Mouse (Mus musculus) heart, adult 8-10 months (tissue): ENCODE measurements around the gene Acadm. TPM values are rescaled to one million over a fixed set of nuclear protein-coding genes. Genes with fewer than 3 reads are reported as not detected.
A peak's percentile ranks its signal among the peaks of the same experiment; 100 is the strongest.

Experiments
- DNase-seq: peaks from one replicate; pipeline ENCODE4 v3.0.0; 2022; ENCODE audit warnings: low spot score
- total RNA-seq, 4 experiments: library from RNA; stranded (reverse); gene quantifications; 2 replicates each; pipeline ENCODE4 v1.2.4; 2022

Acadm gene
- 1,000 to 10,000 TPM; 1,199 to 1,642 (median 1,432) TPM for total RNA-seq

- peak; percentile 98 for DNase-seq
These were observed at the start of gene Acadm for GRCm38 (mm10) chr3:153944335-153944990. Gene Acadm, minus strand, starts transcription at chr3:153944632.

- no peak for DNase-seq
These were observed 40.3 kb upstream of the Acadm start for GRCm38 (mm10) chr3:153984428-153985340.

GRCm38 (mm10) chr3:153980611-153981010, 36.2 kb upstream of the Acadm start:
- no peak for DNase-seq

- no peak for DNase-seq
These were observed 31.4 kb upstream of the Acadm start for GRCm38 (mm10) chr3:153975791-153976190.

- no peak for DNase-seq
These were observed 30.6 kb upstream of the Acadm start for GRCm38 (mm10) chr3:153975060-153975459.

- no peak for DNase-seq
These were observed 29.7 kb upstream of the Acadm start for GRCm38 (mm10) chr3:153973949-153974760.

- DNase-seq = no peak
These were observed 28.9 kb upstream of the Acadm start, which contains the start of gene Slc44a5 for GRCm38 (mm10) chr3:153973171-153973948. Gene Slc44a5, plus strand, starts transcription at chr3:153973436.

GRCm38 (mm10) chr3:153969451-153969850, 25.0 kb upstream of the Acadm start:
- DNase-seq = no peak

GRCm38 (mm10) chr3:153968549-153968948, 24.1 kb upstream of the Acadm start:
- no peak for DNase-seq

GRCm38 (mm10) chr3:153967447-153967846, 23.0 kb upstream of the Acadm start:
- DNase-seq = no peak

GRCm38 (mm10) chr3:153961632-153962389, 17.4 kb upstream of the Acadm start:
- no peak for DNase-seq

GRCm38 (mm10) chr3:153960884-153961283, 16.5 kb upstream of the Acadm start:
- DNase-seq = no peak

GRCm38 (mm10) chr3:153959731-153960207, 15.3 kb upstream of the Acadm start:
- no peak for DNase-seq

- peak; percentile 49 for DNase-seq
These were observed 14.8 kb upstream of the Acadm start for GRCm38 (mm10) chr3:153959035-153959730.

GRCm38 (mm10) chr3:153957916-153958315, 13.5 kb upstream of the Acadm start:
- DNase-seq = no peak

- peak; percentile 44 for DNase-seq
These were observed 3.7 kb upstream of the Acadm start for GRCm38 (mm10) chr3:153948176-153948575.

GRCm38 (mm10) chr3:153947271-153947670, 2.8 kb upstream of the Acadm start:
- DNase-seq = no peak

GRCm38 (mm10) chr3:153943901-153944334, 514 bp downstream of the Acadm start:
- DNase-seq = no peak

GRCm38 (mm10) chr3:153943003-153943640, 1.3 kb downstream of the Acadm start:
- peak; percentile 29 for DNase-seq
